9 mouse cellular contexts compared by ENCODE assay signal in genomic region chr9:54500832-54501452, GRCm38 (mm10). TPM values are rescaled to one million over a fixed set of nuclear protein-coding genes. Genes with fewer than 3 reads are reported as not detected.
DNase-seq lines count a peak whose midpoint lies in the region; ATAC-seq and TF ChIP-seq lines count a peak whose summit lies in the region.
"Had no signal": no experiment of that assay in that cellular context is flagged by ENCODE, and none has a peak within 500 bp of the region (broad histone marks: within the 10 kb centered on the region; RNA-seq: fewer than 3 reads in every experiment).

No protein-coding gene starts in this region.

- WGBS in embryonic facial prominence, embryonic 12.5 days = under 1% methylated on average over 34 of the region's 43 CpGs
- WGBS in heart, postnatal 0 days = under 1% methylated on average over 43 of the region's 43 CpGs

- H3K4me2 ChIP-seq in embryonic facial prominence, embryonic 12.5 days (replicated peaks) = peak overlapping the region; percentile 83
- H3K4me2 ChIP-seq in heart, postnatal 0 days (ENCODE audit: low read depth, low read length) = peak overlapping the region; percentile 98

- peak overlapping the region; percentile 41 for H3K27ac ChIP-seq in embryonic facial prominence, embryonic 12.5 days
- H3K27ac ChIP-seq in heart, postnatal 0 days (ENCODE audit: low read depth) = peak overlapping the region; percentile 73

- no peak for TF ChIP-seq CTCF in heart, postnatal 0 days (IDR thresholded peaks at IDR 0.05; ENCODE audit: low read depth)

- peak overlapping the region; percentile 72 for H3K4me3 ChIP-seq in embryonic facial prominence, embryonic 12.5 days
- H3K4me3 ChIP-seq in heart, postnatal 0 days (ENCODE audit: low read depth, low read length) = peak overlapping the region; percentile 78

- no peaks in the 10 kb centered on the region for H3K4me1 ChIP-seq in embryonic facial prominence, embryonic 12.5 days
- H3K4me1 ChIP-seq in heart, postnatal 0 days (ENCODE audit: control insufficient read depth, insufficient read depth) = no peaks in the 10 kb centered on the region

- ATAC-seq in embryonic facial prominence, embryonic 12.5 days (ENCODE audit: insufficient number of reproducible peaks, insufficient read depth, low FRiP score, low TSS enrichment) = peak; percentile 68
- ATAC-seq in heart, postnatal 0 days (ENCODE audit: insufficient read depth, low read depth) = peak; percentile 6; the same call in 1 of the 2 replicates
- ATAC-seq in megakaryocyte, adult 5-6 weeks (ENCODE audit: poor library complexity, severe bottlenecking) = peak; percentile 13

- DNase-seq in lung, adult 18-20 months = peak; percentile 23 to 35
- no peak for DNase-seq in lung, postnatal 4 days
- DNase-seq in adipocyte (ENCODE audit: low spot score) = peak; percentile 19
- peak; percentile 32 for DNase-seq in heart, postnatal 0 days (ENCODE audit: low spot score)
- DNase-seq in kidney, postnatal 4 days = peak; percentile 50 to 64
- peak; percentile 64 for DNase-seq in testis, postnatal 14 days (ENCODE audit: low spot score)

- peaks cover 10% of the 10 kb centered on the region for H3K27me3 ChIP-seq in embryonic facial prominence, embryonic 12.5 days
- H3K27me3 ChIP-seq in heart, postnatal 0 days (ENCODE audit: control insufficient read depth, insufficient read depth, low read length) = no peaks in the 10 kb centered on the region

- H3K36me3 ChIP-seq in embryonic facial prominence, embryonic 12.5 days = no peaks in the 10 kb centered on the region
- H3K36me3 ChIP-seq in heart, postnatal 0 days (replicated peaks; ENCODE audit: control insufficient read depth, insufficient read depth, low read length) = no peaks in the 10 kb centered on the region

- no peaks in the 10 kb centered on the region for H3K9me3 ChIP-seq in embryonic facial prominence, embryonic 12.5 days
- H3K9me3 ChIP-seq in heart, postnatal 0 days (replicated peaks; ENCODE audit: control insufficient read depth, low read length) = no peaks in the 10 kb centered on the region

- peak overlapping the region; percentile 65 for H3K9ac ChIP-seq in embryonic facial prominence, embryonic 12.5 days
- H3K9ac ChIP-seq in heart, postnatal 0 days (replicated peaks; ENCODE audit: low read depth, low read length) = peak overlapping the region; percentile 64

- TF ChIP-seq EP300 in heart, postnatal 0 days (IDR thresholded peaks at IDR 0.05; ENCODE audit: low read depth) = no peak

RNA-seq across cellular contexts. Expression of gene Dmxl2, which starts 0.5 kb away (rescaled TPM):
- 8.6 and 9.2 TPM in 2 replicates for polyA plus RNA-seq in embryonic facial prominence, embryonic 12.5 days (2016; fragmentation: Nextera tagmentation; extraction: Ambion mirVana)
- total RNA-seq in heart, postnatal 0 days (2014; rRNA removed; ENCODE audit: low replicate concordance) = 12.6 and 26.6 TPM in 2 replicates
- 4.4 and 4.8 TPM in 2 replicates for polyA plus RNA-seq in heart, postnatal 0 days (2015; fragmentation: Nextera tagmentation; extraction: Ambion mirVana)
- total RNA-seq in megakaryocyte, adult 5-6 weeks (2015) = 23.7 and 24.0 TPM in 2 replicates
- 17.9 and 21.1 TPM in 2 replicates for total RNA-seq in megakaryocyte, adult 5-6 weeks (2017)

RNA-seq across cellular contexts. Expression of gene Sh2d7, which starts 37.8 kb away (rescaled TPM):
- 0.20 TPM in 1 of 2 replicates, not detected in the other for polyA plus RNA-seq in embryonic facial prominence, embryonic 12.5 days (2016; fragmentation: Nextera tagmentation; extraction: Ambion mirVana)
- total RNA-seq in heart, postnatal 0 days (2014; rRNA removed; ENCODE audit: low replicate concordance) = not detected in 2 replicates
- polyA plus RNA-seq in heart, postnatal 0 days (2015; fragmentation: Nextera tagmentation; extraction: Ambion mirVana) = not detected in 2 replicates
- total RNA-seq in megakaryocyte, adult 5-6 weeks (2015) = not detected in 2 replicates
- not detected in 2 replicates for total RNA-seq in megakaryocyte, adult 5-6 weeks (2017)
- total RNA-seq: layer of hippocampus, postnatal 10 days had no signal

RNA-seq across cellular contexts. Expression of gene Cib2, which starts 59.1 kb away (rescaled TPM):
- polyA plus RNA-seq in embryonic facial prominence, embryonic 12.5 days (2016; fragmentation: Nextera tagmentation; extraction: Ambion mirVana) = 22.1 and 24.0 TPM in 2 replicates
- total RNA-seq in heart, postnatal 0 days (2014; rRNA removed; ENCODE audit: low replicate concordance) = 4.5 TPM in 1 of 2 replicates, not detected in the other
- 2.0 and 2.4 TPM in 2 replicates for polyA plus RNA-seq in heart, postnatal 0 days (2015; fragmentation: Nextera tagmentation; extraction: Ambion mirVana)
- total RNA-seq in megakaryocyte, adult 5-6 weeks (2015) = 11.4 and 14.9 TPM in 2 replicates
- 2.7 and 3.9 TPM in 2 replicates for total RNA-seq in megakaryocyte, adult 5-6 weeks (2017)

Comparison
In these comparisons a context has a peak if more than half of its experiments do, and no peak if none do; other contexts are left out.
1. DNase-seq: peak in lung, adult 18-20 months (2 of 2), adipocyte (single experiment), heart, postnatal 0 days (single experiment), kidney, postnatal 4 days (2 of 2) and testis, postnatal 14 days (single experiment); none in lung, postnatal 4 days (0 of 2).
2. ATAC-seq: peak in every context shown above with its lines; median percentile 68 in embryonic facial prominence, embryonic 12.5 days; 13 in megakaryocyte, adult 5-6 weeks; 6 in heart, postnatal 0 days.